Mouse (Mus musculus) cerebellum, adult 11 months (tissue): ENCODE results near the gene Eef1e1.
"Not testable (repeated sequence)": the region's sequence is repeated elsewhere in the genome, so short reads cannot be mapped to it uniquely, and the experiment has no call there.

Source experiments
- DNase-seq: peaks from one replicate; pipeline ENCODE4 v3.0.0; 2022

Eef1e1 gene

GRCm38 (mm10) chr13:38623296-38623695, 35.6 kb downstream of the Eef1e1 start:
- DNase-seq: no peak

GRCm38 (mm10) chr13:38618001-38618630, 40.7 kb downstream of the Eef1e1 start:
- not testable (repeated sequence) for DNase-seq

- DNase-seq: no peak
Measured at GRCm38 (mm10) chr13:38616887-38617286, 42.0 kb downstream of the Eef1e1 start.

GRCm38 (mm10) chr13:38615656-38616055, 43.2 kb downstream of the Eef1e1 start:
- no peak for DNase-seq

- DNase-seq: no peak
Measured at GRCm38 (mm10) chr13:38614298-38614697, 44.6 kb downstream of the Eef1e1 start.

GRCm38 (mm10) chr13:38613583-38613982, 45.3 kb downstream of the Eef1e1 start:
- DNase-seq: no peak

GRCm38 (mm10) chr13:38612608-38613007, 46.2 kb downstream of the Eef1e1 start:
- DNase-seq: no peak

- DNase-seq: no peak
Measured at GRCm38 (mm10) chr13:38612179-38612578, 46.7 kb downstream of the Eef1e1 start.

- no peak for DNase-seq
Measured at GRCm38 (mm10) chr13:38610336-38610735, 48.5 kb downstream of the Eef1e1 start.

- DNase-seq: no peak
Measured at GRCm38 (mm10) chr13:38607130-38607529, 51.7 kb downstream of the Eef1e1 start.

GRCm38 (mm10) chr13:38605353-38605752, 53.5 kb downstream of the Eef1e1 start:
- DNase-seq: no peak

- no peak for DNase-seq
Measured at GRCm38 (mm10) chr13:38602966-38603365, 55.9 kb downstream of the Eef1e1 start.

GRCm38 (mm10) chr13:38602243-38602832, 56.5 kb downstream of the Eef1e1 start:
- no peak for DNase-seq

- no peak for DNase-seq
Measured at GRCm38 (mm10) chr13:38600811-38601210, 58.0 kb downstream of the Eef1e1 start.

GRCm38 (mm10) chr13:38597076-38597475, 61.8 kb downstream of the Eef1e1 start:
- no peak for DNase-seq

GRCm38 (mm10) chr13:38596461-38596860, 62.4 kb downstream of the Eef1e1 start:
- DNase-seq: no peak
